Mouse (Mus musculus) spleen, adult 2 months (tissue): ENCODE data around the gene Tpp1.

Experiments used
- CTCF ChIP-seq: fragments of 200-500 bp; IDR thresholded peaks from 2 replicates; pipeline ENCODE4 v1.5.1; 2011; ENCODE audit warnings: mild to moderate bottlenecking, inconsistent platforms; ENCODE audit not compliant: insufficient read depth, insufficient read length, insufficient replicate concordance; ENCODE audit errors: extremely low read depth
- POLR2A ChIP-seq: fragments of 200-500 bp; IDR thresholded peaks from 2 replicates; pipeline ENCODE4 v1.6.1; 2011; ENCODE audit warnings: low read depth, low read length, inconsistent platforms

DNA sequence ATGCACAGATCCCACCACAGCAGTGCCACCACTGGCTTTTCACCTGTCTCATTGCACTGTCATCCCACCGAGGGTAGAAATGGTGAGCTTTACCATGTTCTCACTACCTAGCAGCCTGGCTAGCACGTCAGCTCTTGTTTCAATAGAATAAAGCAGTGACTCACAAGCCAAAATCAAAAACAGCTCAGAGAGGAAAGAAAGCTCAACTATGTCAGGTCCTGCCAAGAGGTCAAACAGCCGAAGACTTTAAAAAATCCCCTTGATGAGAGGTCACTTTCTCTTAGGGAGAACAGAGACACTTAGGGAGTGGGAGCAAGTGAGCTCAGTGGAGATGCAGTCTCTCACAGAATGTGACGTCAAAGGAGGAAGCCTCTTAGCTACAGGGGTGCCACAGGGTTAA, 31.8 kb upstream of the Tpp1 start:
- TF ChIP-seq POLR2A (no peak), CTCF (no peak)
